Mouse (Mus musculus): ENCODE data around the gene Zfp213. TPM values are rescaled to one million over a fixed set of nuclear protein-coding genes. Genes with fewer than 3 reads are reported as not detected.

The Zfp213 gene
- polyA plus RNA-seq, 1 experiment = 13.0 TPM

GRCm38 (mm10) chr17:23571084-23571483 is 7.0 kb upstream of the Zfp213 start:
- Histone ChIP-seq H3K27me3 (ENCODE audit: control insufficient read depth, insufficient read depth, insufficient read length) (no peaks in the 10 kb centered on the region), H3K4me3 (ENCODE audit: insufficient read depth, poor library complexity, severe bottlenecking) (no peak overlapping the region), H3K79me3 (ENCODE audit: low read depth) (no peaks in the 10 kb centered on the region), H3K79me2 (ENCODE audit: control insufficient read depth, insufficient read depth) (no peaks in the 10 kb centered on the region), H3ac (ENCODE audit: control insufficient read depth, insufficient read length, low read depth) (no peak overlapping the region), H3K36me3 (ENCODE audit: control insufficient read depth, insufficient read depth) (no peaks in the 10 kb centered on the region)
- peak; percentile 11 for TF ChIP-seq CTCF (IDR thresholded peaks at IDR 0.05; ENCODE audit: control insufficient read depth, insufficient read depth, insufficient read length)
- no peak for TF ChIP-seq MYOG (IDR thresholded peaks at IDR 0.05; ENCODE audit: control insufficient read depth, extremely low read depth, insufficient read length)

- H3K4me3 ChIP-seq (ENCODE audit: insufficient read depth, poor library complexity, severe bottlenecking) = no peak overlapping the region
- TF ChIP-seq CEBPB (IDR thresholded peaks at IDR 0.05; ENCODE audit: low read depth) (no peak), CTCF (IDR thresholded peaks at IDR 0.05; ENCODE audit: control insufficient read depth, insufficient read depth, insufficient read length) (peak; percentile 51)
- no peaks in the 10 kb centered on the region for H3K36me3 ChIP-seq (ENCODE audit: control insufficient read depth, insufficient read depth)
- no peaks in the 10 kb centered on the region for H3K79me3 ChIP-seq (ENCODE audit: low read depth)
- no peaks in the 10 kb centered on the region for H3K27me3 ChIP-seq (ENCODE audit: control insufficient read depth, insufficient read depth, insufficient read length)
- peaks cover 7% of the 10 kb centered on the region for H3K79me2 ChIP-seq (ENCODE audit: control insufficient read depth, insufficient read depth)
- H3ac ChIP-seq (ENCODE audit: control insufficient read depth, insufficient read length, low read depth) = no peak overlapping the region
Measured at GRCm38 (mm10) chr17:23570017-23570416, 6.0 kb upstream of the Zfp213 start.

GRCm38 (mm10) chr17:23568370-23568769 is 4.3 kb upstream of the Zfp213 start:
- no peak overlapping the region for H3K4me3 ChIP-seq (ENCODE audit: insufficient read depth, poor library complexity, severe bottlenecking)
- no peaks in the 10 kb centered on the region for H3K36me3 ChIP-seq (ENCODE audit: control insufficient read depth, insufficient read depth)
- H3K79me3 ChIP-seq (ENCODE audit: low read depth) = peaks cover 3% of the 10 kb centered on the region
- no peaks in the 10 kb centered on the region for H3K27me3 ChIP-seq (ENCODE audit: control insufficient read depth, insufficient read depth, insufficient read length)
- H3K79me2 ChIP-seq (ENCODE audit: control insufficient read depth, insufficient read depth) = peaks cover 20% of the 10 kb centered on the region
- no peak overlapping the region for H3ac ChIP-seq (ENCODE audit: control insufficient read depth, insufficient read length, low read depth)
- TF ChIP-seq MYOD1 (IDR thresholded peaks at IDR 0.05; ENCODE audit: control insufficient read depth, insufficient read length, low read depth) (no peak), MAX (IDR thresholded peaks at IDR 0.05) (no peak)

GRCm38 (mm10) chr17:23566787-23567186 is 2.7 kb upstream of the Zfp213 start:
- no peak for TF ChIP-seq FOSL1 (IDR thresholded peaks at IDR 0.05; ENCODE audit: insufficient read depth, low read length, poor library complexity, severe bottlenecking)
- no peak for TF ChIP-seq MYOG (IDR thresholded peaks at IDR 0.05; ENCODE audit: control insufficient read depth, extremely low read depth, insufficient read length)
- no peak for TF ChIP-seq CEBPB (IDR thresholded peaks at IDR 0.05; ENCODE audit: low read depth)
- no peak for TF ChIP-seq USF1 (IDR thresholded peaks at IDR 0.05; ENCODE audit: low read depth)
- TF ChIP-seq MAX (IDR thresholded peaks at IDR 0.05) = no peak
- TF ChIP-seq CTCF (IDR thresholded peaks at IDR 0.05; ENCODE audit: control insufficient read depth, insufficient read depth, insufficient read length) = no peak
- TF ChIP-seq MYOD1 (IDR thresholded peaks at IDR 0.05; ENCODE audit: control insufficient read depth, insufficient read length, low read depth) = no peak
- H3K4me3 ChIP-seq (ENCODE audit: insufficient read depth, poor library complexity, severe bottlenecking) = no peak overlapping the region
- H3ac ChIP-seq (ENCODE audit: control insufficient read depth, insufficient read length, low read depth) = no peak overlapping the region
- no peaks in the 10 kb centered on the region for H3K27me3 ChIP-seq (ENCODE audit: control insufficient read depth, insufficient read depth, insufficient read length)
- peaks cover 36% of the 10 kb centered on the region for H3K79me2 ChIP-seq (ENCODE audit: control insufficient read depth, insufficient read depth)
- H3K79me3 ChIP-seq (ENCODE audit: low read depth) = peaks cover 9% of the 10 kb centered on the region
- peaks cover 6% of the 10 kb centered on the region for H3K36me3 ChIP-seq (ENCODE audit: control insufficient read depth, insufficient read depth)

- Histone ChIP-seq H3K79me3 (ENCODE audit: low read depth) (peaks cover 9% of the 10 kb centered on the region), H3ac (ENCODE audit: control insufficient read depth, insufficient read length, low read depth) (peak overlapping the region; percentile 88), H3K36me3 (ENCODE audit: control insufficient read depth, insufficient read depth) (peaks cover 20% of the 10 kb centered on the region), H3K27me3 (ENCODE audit: control insufficient read depth, insufficient read depth, insufficient read length) (no peaks in the 10 kb centered on the region), H3K4me3 (ENCODE audit: insufficient read depth, poor library complexity, severe bottlenecking) (peak overlapping the region; percentile 88), H3K79me2 (ENCODE audit: control insufficient read depth, insufficient read depth) (peaks cover 36% of the 10 kb centered on the region)
- TF ChIP-seq CEBPB (IDR thresholded peaks at IDR 0.05; ENCODE audit: low read depth) (no peak), MYOG (IDR thresholded peaks at IDR 0.05; ENCODE audit: control insufficient read depth, extremely low read depth, insufficient read length) (no peak), MYOD1 (IDR thresholded peaks at IDR 0.05; ENCODE audit: control insufficient read depth, insufficient read length, low read depth) (no peak), USF1 (IDR thresholded peaks at IDR 0.05; ENCODE audit: low read depth) (no peak), MAX (IDR thresholded peaks at IDR 0.05) (no peak), FOSL1 (IDR thresholded peaks at IDR 0.05; ENCODE audit: insufficient read depth, low read length, poor library complexity, severe bottlenecking) (no peak), CTCF (IDR thresholded peaks at IDR 0.05; ENCODE audit: control insufficient read depth, insufficient read depth, insufficient read length) (no peak)
Measured at GRCm38 (mm10) chr17:23564368-23564715, 304 bp upstream of the Zfp213 start.

GRCm38 (mm10) chr17:23559767-23560166 is 4.3 kb downstream of the Zfp213 start:
- Histone ChIP-seq H3K36me3 (ENCODE audit: control insufficient read depth, insufficient read depth) (peaks cover 39% of the 10 kb centered on the region), H3K4me3 (ENCODE audit: insufficient read depth, poor library complexity, severe bottlenecking) (no peak overlapping the region), H3K27me3 (ENCODE audit: control insufficient read depth, insufficient read depth, insufficient read length) (no peaks in the 10 kb centered on the region), H3K79me2 (ENCODE audit: control insufficient read depth, insufficient read depth) (peaks cover 27% of the 10 kb centered on the region), H3ac (ENCODE audit: control insufficient read depth, insufficient read length, low read depth) (no peak overlapping the region), H3K79me3 (ENCODE audit: low read depth) (peaks cover 9% of the 10 kb centered on the region)
- TF ChIP-seq CTCF (IDR thresholded peaks at IDR 0.05; ENCODE audit: control insufficient read depth, insufficient read depth, insufficient read length) (peak; percentile 44), USF1 (IDR thresholded peaks at IDR 0.05; ENCODE audit: low read depth) (no peak), MYOD1 (IDR thresholded peaks at IDR 0.05; ENCODE audit: control insufficient read depth, insufficient read length, low read depth) (no peak)
